Mouse (Mus musculus): ENCODE data around the gene Srsf5.
"Not testable (repeated sequence)": the region's sequence is repeated elsewhere in the genome, so short reads cannot be mapped to it uniquely, and the experiment has no call there.

The Srsf5 gene

GRCm38 (mm10) chr12:80948202-80948601 lies 2.9 kb downstream of the Srsf5 start:
- peak in 1 of 2 experiments; percentile 5 for DNase-seq (ENCODE audit: low spot score in 2 of 2)

- not testable (repeated sequence) for DNase-seq (ENCODE audit: low spot score in 2 of 2)
Observed at GRCm38 (mm10) chr12:80949603-80950002, 4.3 kb downstream of the Srsf5 start.

GRCm38 (mm10) chr12:80951640-80952219 lies 6.4 kb downstream of the Srsf5 start:
- DNase-seq (ENCODE audit: low spot score in 2 of 2) = no peak

- no peak for DNase-seq (ENCODE audit: low spot score in 2 of 2)
Observed at GRCm38 (mm10) chr12:80952526-80952925, 7.2 kb downstream of the Srsf5 start.

- no peak for DNase-seq (ENCODE audit: low spot score in 2 of 2)
Observed at GRCm38 (mm10) chr12:80956039-80956438, 10.7 kb downstream of the Srsf5 start.

GRCm38 (mm10) chr12:80957961-80958360 lies 12.7 kb downstream of the Srsf5 start:
- DNase-seq (ENCODE audit: low spot score in 2 of 2) = no peak

GRCm38 (mm10) chr12:80962566-80962965 lies 17.3 kb downstream of the Srsf5 start:
- no peak for DNase-seq (ENCODE audit: low spot score in 2 of 2)

GRCm38 (mm10) chr12:80966059-80966838 lies 20.9 kb downstream of the Srsf5 start:
- no peak for DNase-seq (ENCODE audit: low spot score in 2 of 2)

- no peak for DNase-seq (ENCODE audit: low spot score in 2 of 2)
Observed at GRCm38 (mm10) chr12:80967918-80968317, 22.6 kb downstream of the Srsf5 start.

- DNase-seq (ENCODE audit: low spot score in 2 of 2) = no peak
Observed at GRCm38 (mm10) chr12:80968605-80969004, 23.3 kb downstream of the Srsf5 start, which contains the start of gene Slc10a1. Slc10a1 (minus strand) TSS chr12:80968705.

GRCm38 (mm10) chr12:80970181-80970705 lies 24.9 kb downstream of the Srsf5 start:
- DNase-seq (ENCODE audit: low spot score in 2 of 2) = no peak

- DNase-seq (ENCODE audit: low spot score in 2 of 2) = no peak
Observed at GRCm38 (mm10) chr12:80971756-80972155, 26.5 kb downstream of the Srsf5 start.

- no peak for DNase-seq (ENCODE audit: low spot score in 2 of 2)
Observed at GRCm38 (mm10) chr12:80975939-80976671, 30.8 kb downstream of the Srsf5 start.

- peak; percentile 27 to 83 for DNase-seq (ENCODE audit: low spot score in 2 of 2)
Observed at GRCm38 (mm10) chr12:80982326-80982725, 37.0 kb downstream of the Srsf5 start.

- no peak for DNase-seq (ENCODE audit: low spot score in 2 of 2)
Observed at GRCm38 (mm10) chr12:80983695-80984094, 38.4 kb downstream of the Srsf5 start.

- no peak for DNase-seq (ENCODE audit: low spot score in 2 of 2)
Observed at GRCm38 (mm10) chr12:80986628-80987027, 41.3 kb downstream of the Srsf5 start.

GRCm38 (mm10) chr12:80988286-80988685 lies 43.0 kb downstream of the Srsf5 start:
- DNase-seq (ENCODE audit: low spot score in 2 of 2) = no peak

- DNase-seq (ENCODE audit: low spot score in 2 of 2) = no peak
Observed at GRCm38 (mm10) chr12:80990901-80991445, 45.7 kb downstream of the Srsf5 start.

GRCm38 (mm10) chr12:80991806-80992205 lies 46.5 kb downstream of the Srsf5 start:
- DNase-seq (ENCODE audit: low spot score in 2 of 2) = no peak

GRCm38 (mm10) chr12:80992540-80993122 lies 47.3 kb downstream of the Srsf5 start:
- DNase-seq (ENCODE audit: low spot score in 2 of 2) = no peak

- no peak for DNase-seq (ENCODE audit: low spot score in 2 of 2)
Observed at GRCm38 (mm10) chr12:80993773-80994172, 48.5 kb downstream of the Srsf5 start.

- DNase-seq (ENCODE audit: low spot score in 2 of 2) = no peak
Observed at GRCm38 (mm10) chr12:80995326-80995725, 50.0 kb downstream of the Srsf5 start.

Measured in frontal cortex, postnatal 14 days (tissue).